Mouse (Mus musculus): Measurements from ENCODE around the gene Prmt6. TPM values are rescaled to one million over a fixed set of nuclear protein-coding genes. Genes with fewer than 3 reads are reported as not detected.
A peak's percentile ranks its signal among the peaks of the same experiment; 100 is the strongest.

Prmt6 gene
- polyA plus RNA-seq (2016; fragmentation: Nextera tagmentation; extraction: Ambion mirVana) = 13.5 and 14.9 TPM in 2 replicates

- WGBS (ENCODE audit: insufficient replicate concordance) = 19% methylated on average over 37 of the region's 38 CpGs
These were observed at the start of gene Prmt6 for GRCm38 (mm10) chr3:110250839-110251700. Gene Prmt6, minus strand, starts transcription at chr3:110250998.

GRCm38 (mm10) chr3:110290485-110291045 is 39.8 kb upstream of the Prmt6 start:
- Histone ChIP-seq H3K36me3 (no peaks in the 10 kb centered on the region), H3K27ac (no peak overlapping the region), H3K4me2 (no peak overlapping the region), H3K27me3 (replicated peaks) (no peaks in the 10 kb centered on the region), H3K4me1 (no peaks in the 10 kb centered on the region), H3K4me3 (no peak overlapping the region), H3K9ac (no peak overlapping the region), H3K9me3 (replicated peaks) (no peaks in the 10 kb centered on the region)
- ATAC-seq = no peak
- 65% methylated on average over 8 of the region's 8 CpGs for WGBS (ENCODE audit: insufficient replicate concordance)

More at GRCm38 (mm10) chr3:110250839-110251700, at the start of gene Prmt6:
- Histone ChIP-seq H3K4me2 (peak within 1 kb of the TSS; percentile 80), H3K27me3 (replicated peaks) (no peaks in the 10 kb centered on the region), H3K36me3 (peaks cover 20% of the 10 kb centered on the region), H3K9me3 (replicated peaks) (no peaks in the 10 kb centered on the region), H3K27ac (peak within 1 kb of the TSS; percentile 80), H3K9ac (peak within 1 kb of the TSS; percentile 92), H3K4me3 (peak within 1 kb of the TSS; percentile 90), H3K4me1 (peaks cover 17% of the 10 kb centered on the region)
- ATAC-seq = peak; percentile 87

DNA sequence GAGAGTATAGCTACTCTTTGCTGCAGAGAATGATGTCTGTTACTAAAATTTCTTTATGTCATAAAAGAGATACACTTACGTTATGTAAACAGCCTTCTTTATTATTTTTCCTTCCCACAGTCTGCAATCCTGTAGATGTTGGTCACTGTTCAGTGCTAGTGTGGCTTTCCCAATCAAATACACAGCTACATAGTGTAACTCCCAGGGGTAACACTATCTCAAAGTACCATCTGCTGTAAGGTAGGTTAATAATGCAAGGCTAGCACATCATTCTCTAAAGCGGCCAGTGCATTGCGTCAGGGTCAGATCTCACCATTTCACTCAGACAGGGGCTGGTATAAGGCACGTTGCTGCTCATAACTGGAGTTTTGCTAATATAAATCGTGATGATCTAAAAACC is 31.9 kb upstream of the Prmt6 start:
- WGBS (ENCODE audit: insufficient replicate concordance) = 71% methylated on average over 5 of the region's 5 CpGs
- Histone ChIP-seq H3K9ac (no peak overlapping the region), H3K27ac (no peak overlapping the region), H3K27me3 (replicated peaks) (no peaks in the 10 kb centered on the region), H3K4me1 (no peaks in the 10 kb centered on the region), H3K4me3 (no peak overlapping the region), H3K36me3 (no peaks in the 10 kb centered on the region), H3K9me3 (replicated peaks) (no peaks in the 10 kb centered on the region), H3K4me2 (no peak overlapping the region)
- no peak for ATAC-seq

DNA sequence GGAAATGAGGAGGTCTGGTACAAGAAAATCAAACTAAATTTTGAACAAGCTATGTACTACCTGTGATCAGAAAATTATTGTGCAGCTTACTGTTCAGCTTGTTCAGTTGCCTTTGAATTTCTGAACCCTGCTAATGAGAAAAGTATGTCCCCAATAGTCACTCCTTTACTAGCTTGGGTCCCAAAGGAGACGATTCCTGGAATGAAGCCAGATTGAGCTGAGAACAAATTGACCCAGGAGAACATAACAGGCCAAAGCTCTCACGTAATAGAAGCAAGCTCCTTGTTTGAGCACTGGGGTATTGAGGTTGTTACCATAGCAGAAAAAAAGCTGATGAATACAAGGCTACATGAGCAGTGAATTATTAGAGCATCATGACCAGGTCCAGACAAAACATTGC is 17.0 kb upstream of the Prmt6 start:
- Histone ChIP-seq H3K27ac (no peak overlapping the region), H3K4me3 (no peak overlapping the region), H3K36me3 (no peaks in the 10 kb centered on the region), H3K9me3 (replicated peaks) (no peaks in the 10 kb centered on the region), H3K4me2 (no peak overlapping the region), H3K27me3 (replicated peaks) (no peaks in the 10 kb centered on the region), H3K4me1 (no peaks in the 10 kb centered on the region), H3K9ac (no peak overlapping the region)
- WGBS (ENCODE audit: insufficient replicate concordance) = 51% methylated on average over 2 of the region's 2 CpGs
- ATAC-seq = no peak

- Histone ChIP-seq H3K27ac (no peak overlapping the region), H3K9me3 (replicated peaks) (no peaks in the 10 kb centered on the region), H3K36me3 (no peaks in the 10 kb centered on the region; the same call in 1 of the 2 replicates), H3K9ac (no peak overlapping the region), H3K4me1 (peaks cover 17% of the 10 kb centered on the region), H3K27me3 (replicated peaks) (no peaks in the 10 kb centered on the region), H3K4me2 (no peak overlapping the region), H3K4me3 (no peak overlapping the region)
- 65% methylated on average over 4 of the region's 4 CpGs for WGBS (ENCODE audit: insufficient replicate concordance)
- no peak for ATAC-seq
These were observed 2.3 kb upstream of the Prmt6 start for GRCm38 (mm10) chr3:110253105-110253504.

GRCm38 (mm10) chr3:110249891-110250838 is 633 bp downstream of the Prmt6 start:
- no peaks in the 10 kb centered on the region for H3K9me3 ChIP-seq (replicated peaks)
- H3K36me3 ChIP-seq = peaks cover 20% of the 10 kb centered on the region

GRCm38 (mm10) chr3:110236819-110237463 is 13.9 kb downstream of the Prmt6 start:
- 43% methylated on average over 1 of the region's 1 CpGs for WGBS (ENCODE audit: insufficient replicate concordance)
- Histone ChIP-seq H3K27ac (no peak overlapping the region), H3K27me3 (replicated peaks) (no peaks in the 10 kb centered on the region), H3K4me1 (no peaks in the 10 kb centered on the region), H3K36me3 (no peaks in the 10 kb centered on the region), H3K4me2 (no peak overlapping the region), H3K9ac (no peak overlapping the region), H3K4me3 (no peak overlapping the region), H3K9me3 (replicated peaks) (no peaks in the 10 kb centered on the region)
- no peak for ATAC-seq

More at GRCm38 (mm10) chr3:110249891-110250838, 633 bp downstream of the Prmt6 start:
- Histone ChIP-seq H3K27ac (peak overlapping the region; percentile 80), H3K4me3 (peak overlapping the region; percentile 90), H3K27me3 (replicated peaks) (no peaks in the 10 kb centered on the region), H3K4me2 (peak overlapping the region; percentile 80), H3K4me1 (peaks cover 17% of the 10 kb centered on the region), H3K9ac (peak overlapping the region; percentile 92)
- peak; percentile 83 for ATAC-seq
- WGBS (ENCODE audit: insufficient replicate concordance) = under 1% methylated on average over 88 of the region's 89 CpGs

Other genes with a start within 250 kb of the Prmt6 start
- gene Ntng1, start 107.0 kb downstream of the Prmt6 start, polyA plus RNA-seq (2016; fragmentation: Nextera tagmentation; extraction: Ambion mirVana) = 0.20 and 0.61 TPM in 2 replicates